Mouse (Mus musculus) small intestine, adult 2 months (tissue): ENCODE results near the gene Slc9a9.

ENCODE experiments used
- CTCF ChIP-seq: fragments of 200-500 bp; IDR thresholded peaks from 2 replicates; pipeline ENCODE4 v1.5.1; 2012; ENCODE audit warnings: low read depth, mild to moderate bottlenecking, control low read depth, inconsistent platforms, low read length, moderate library complexity, mixed read lengths; ENCODE audit not compliant: insufficient replicate concordance, insufficient read length; ENCODE audit errors: extremely low read depth
- POLR2A ChIP-seq: fragments of 200-500 bp; IDR thresholded peaks from 2 replicates; pipeline ENCODE4 v1.6.1; 2012; ENCODE audit warnings: low read depth, mild to moderate bottlenecking, control low read depth, inconsistent platforms, low read length, moderate library complexity

DNA sequence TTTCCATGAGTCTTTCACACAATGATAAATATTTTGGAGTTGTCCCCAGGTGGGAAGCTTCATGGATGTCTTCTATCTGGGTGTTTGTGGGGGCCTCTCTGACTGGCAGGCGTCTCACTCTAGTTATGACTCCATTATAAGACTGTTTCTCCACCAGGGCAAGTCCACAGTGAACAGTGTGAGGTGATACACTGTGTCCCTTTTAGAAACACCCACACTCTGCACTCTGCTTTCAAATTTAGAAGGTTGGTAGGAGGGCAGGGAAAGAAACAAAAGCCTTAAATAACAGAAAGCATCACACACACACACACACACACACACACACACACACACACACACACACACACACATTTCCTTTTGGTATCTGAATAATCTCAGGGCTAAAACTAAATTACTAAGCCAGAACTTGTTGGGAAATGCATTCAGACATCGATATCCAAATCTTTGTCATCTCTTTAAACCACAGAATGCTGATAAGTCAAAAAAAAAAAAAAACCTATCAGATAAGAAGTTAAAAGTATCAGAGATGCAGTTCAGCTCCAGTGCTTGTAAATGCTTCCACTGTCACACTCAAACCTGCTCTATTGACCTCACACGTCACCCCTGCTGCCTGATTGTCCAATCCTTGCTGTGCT, 8.4 kb downstream of the Slc9a9 start:
- TF ChIP-seq CTCF, result no peak
- no peak for TF ChIP-seq POLR2A
